Mouse (Mus musculus): ENCODE measurements around the gene Csl.

Gene Csl

GRCm38 (mm10) chr10:99759558-99759957 is at the start of gene Csl:
Gene Csl, minus strand, starts transcription at chr10:99759658.
- DNase-seq (ENCODE audit: low spot score): no peak

- no peak for DNase-seq (ENCODE audit: low spot score)
Observed at GRCm38 (mm10) chr10:99789418-99789817, 30.0 kb upstream of the Csl start.

GRCm38 (mm10) chr10:99774228-99775120 is 15.0 kb upstream of the Csl start:
- no peak for DNase-seq (ENCODE audit: low spot score)

GRCm38 (mm10) chr10:99750146-99750545 is 9.3 kb downstream of the Csl start:
- DNase-seq (ENCODE audit: low spot score): no peak

GRCm38 (mm10) chr10:99748668-99749260 is 10.7 kb downstream of the Csl start:
- DNase-seq (ENCODE audit: low spot score): no peak

GRCm38 (mm10) chr10:99748009-99748408 is 11.4 kb downstream of the Csl start:
- DNase-seq (ENCODE audit: low spot score): no peak

- DNase-seq (ENCODE audit: low spot score): no peak
Observed at GRCm38 (mm10) chr10:99741609-99742280, 17.7 kb downstream of the Csl start.

- DNase-seq (ENCODE audit: low spot score): no peak
Observed at GRCm38 (mm10) chr10:99713129-99713528, 46.3 kb downstream of the Csl start.

GRCm38 (mm10) chr10:99711567-99711966 is 47.9 kb downstream of the Csl start:
- DNase-seq (ENCODE audit: low spot score): no peak
